Mouse (Mus musculus): ENCODE measurements around the gene Arhgap23. TPM values are rescaled to one million over a fixed set of nuclear protein-coding genes. Genes with fewer than 3 reads are reported as not detected.

Arhgap23 gene
- polyA plus RNA-seq, 1 experiment from 2014 or later = 6.6 TPM

DNA sequence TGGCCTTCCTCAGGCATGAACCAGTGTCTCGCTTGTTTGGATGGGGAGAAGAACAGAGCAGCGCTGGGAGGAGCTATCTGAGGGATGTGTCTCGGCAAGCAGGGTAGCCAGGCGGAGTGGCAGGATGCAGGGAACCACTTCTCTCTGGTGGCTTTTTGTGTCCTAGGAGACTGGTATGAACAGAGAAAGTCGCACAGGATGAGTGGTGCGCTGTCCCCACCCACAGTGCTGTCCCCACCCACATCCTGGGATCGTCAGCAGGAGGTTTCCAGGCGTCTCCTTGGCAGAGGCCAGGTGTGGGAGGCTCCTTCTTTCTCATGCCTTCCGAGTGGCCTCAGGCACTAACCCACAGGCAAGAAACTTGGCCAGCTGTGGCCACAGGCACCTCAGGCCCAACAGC is 87.0 kb downstream of the Arhgap23 start:
- no peak overlapping the region for H3K9ac ChIP-seq
- H3K4me2 ChIP-seq = no peak overlapping the region
- peaks cover 55% of the 10 kb centered on the region for H3K27me3 ChIP-seq
- 40% methylated on average over 9 of the region's 9 CpGs for WGBS
- H3K4me1 ChIP-seq (replicated peaks) = peaks cover 17% of the 10 kb centered on the region
- peaks cover 10% of the 10 kb centered on the region for H3K36me3 ChIP-seq
- no peak overlapping the region for H3K4me3 ChIP-seq
- no peak overlapping the region for H3K27ac ChIP-seq
- ATAC-seq (ENCODE audit: low FRiP score) = no peak
- no peaks in the 10 kb centered on the region for H3K9me3 ChIP-seq

GRCm38 (mm10) chr11:97502846-97503245 is 87.5 kb downstream of the Arhgap23 start:
- no peak overlapping the region for H3K4me3 ChIP-seq
- H3K4me2 ChIP-seq = no peak overlapping the region
- H3K9ac ChIP-seq = no peak overlapping the region
- H3K4me1 ChIP-seq (replicated peaks) = peaks cover 17% of the 10 kb centered on the region
- peaks cover 51% of the 10 kb centered on the region for H3K27me3 ChIP-seq
- 73% methylated on average over 4 of the region's 4 CpGs for whole genome bisulfite sequencing
- no peak overlapping the region for H3K27ac ChIP-seq
- H3K9me3 ChIP-seq = no peaks in the 10 kb centered on the region
- no peak for ATAC-seq (ENCODE audit: low FRiP score)
- peaks cover 5% of the 10 kb centered on the region; the same call in 1 of the 2 replicates for H3K36me3 ChIP-seq

DNA sequence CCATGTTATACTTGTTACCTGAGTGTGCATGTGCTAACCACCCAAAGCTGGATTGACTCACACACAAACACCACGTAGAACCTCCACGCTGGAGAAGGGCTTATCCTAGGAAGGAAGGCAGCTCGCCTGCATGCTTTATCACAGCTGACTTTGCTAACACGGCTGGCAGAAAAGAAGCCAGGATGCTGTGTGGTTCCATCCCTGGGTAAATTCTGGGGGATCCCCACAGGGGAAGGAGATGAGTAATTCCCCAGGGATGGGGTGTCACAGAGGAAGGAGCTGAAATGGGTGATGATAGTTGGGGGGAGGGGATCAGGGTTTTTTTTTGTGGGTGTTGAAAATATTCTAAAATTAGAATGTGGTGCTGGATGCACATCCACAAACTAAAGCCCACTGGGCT is 90.5 kb downstream of the Arhgap23 start:
- Histone ChIP-seq H3K36me3 (no peaks in the 10 kb centered on the region), H3K4me3 (no peak overlapping the region), H3K4me2 (no peak overlapping the region), H3K4me1 (replicated peaks) (peaks cover 19% of the 10 kb centered on the region), H3K27ac (no peak overlapping the region), H3K9me3 (no peaks in the 10 kb centered on the region), H3K27me3 (peaks cover 21% of the 10 kb centered on the region), H3K9ac (no peak overlapping the region)
- 80% methylated on average over 4 of the region's 4 CpGs for WGBS
- no peak for ATAC-seq (ENCODE audit: low FRiP score)

DNA sequence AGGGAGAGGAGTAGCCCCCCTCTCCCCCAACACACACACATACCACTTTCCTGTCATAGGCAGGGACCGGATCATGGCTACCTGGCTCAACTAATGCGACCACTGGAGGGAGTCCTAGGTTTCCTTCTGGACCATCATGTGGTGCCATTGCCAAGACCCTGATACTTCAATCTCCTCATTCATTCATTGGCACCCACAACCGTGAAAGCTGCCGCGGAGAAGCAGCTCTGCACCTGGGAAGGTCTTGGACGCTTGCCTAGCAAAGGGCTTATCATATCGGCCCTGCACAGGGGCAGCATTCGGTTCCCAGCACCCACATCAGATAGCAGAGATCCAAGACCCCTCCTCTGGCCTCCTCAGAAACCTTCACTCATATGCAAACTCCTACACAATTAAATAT is 91.0 kb downstream of the Arhgap23 start:
- Histone ChIP-seq H3K9me3 (no peaks in the 10 kb centered on the region), H3K27ac (no peak overlapping the region), H3K27me3 (peaks cover 16% of the 10 kb centered on the region), H3K4me1 (replicated peaks) (peaks cover 19% of the 10 kb centered on the region), H3K4me2 (no peak overlapping the region), H3K36me3 (no peaks in the 10 kb centered on the region), H3K9ac (no peak overlapping the region), H3K4me3 (no peak overlapping the region)
- WGBS = 55% methylated on average over 8 of the region's 8 CpGs
- no peak for ATAC-seq (ENCODE audit: low FRiP score)

DNA sequence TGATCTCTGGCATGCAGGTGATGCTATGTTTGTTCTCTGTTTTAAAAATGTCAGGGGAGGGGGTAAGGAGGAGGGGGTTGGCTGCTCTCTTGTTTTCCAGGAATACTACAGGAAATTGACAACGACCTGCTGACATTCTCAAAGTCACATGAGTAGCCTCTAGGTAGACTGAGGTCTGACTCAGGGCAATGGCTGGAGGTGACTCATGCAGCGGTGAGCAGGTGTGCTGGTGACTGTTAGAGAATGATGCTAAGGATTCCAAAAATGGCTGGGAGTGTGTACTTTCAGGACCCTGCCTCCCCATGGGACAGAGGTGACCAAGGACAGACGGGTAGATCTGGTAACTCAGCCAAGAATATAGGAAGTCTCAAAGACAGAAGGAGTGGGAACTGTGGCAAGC is 92.9 kb downstream of the Arhgap23 start:
- Histone ChIP-seq H3K27ac (no peak overlapping the region), H3K27me3 (no peaks in the 10 kb centered on the region), H3K9me3 (no peaks in the 10 kb centered on the region), H3K36me3 (no peaks in the 10 kb centered on the region), H3K4me3 (no peak overlapping the region), H3K4me2 (no peak overlapping the region), H3K4me1 (replicated peaks) (peaks cover 23% of the 10 kb centered on the region), H3K9ac (no peak overlapping the region)
- ATAC-seq (ENCODE audit: low FRiP score) = no peak
- 81% methylated on average over 3 of the region's 3 CpGs for WGBS

DNA sequence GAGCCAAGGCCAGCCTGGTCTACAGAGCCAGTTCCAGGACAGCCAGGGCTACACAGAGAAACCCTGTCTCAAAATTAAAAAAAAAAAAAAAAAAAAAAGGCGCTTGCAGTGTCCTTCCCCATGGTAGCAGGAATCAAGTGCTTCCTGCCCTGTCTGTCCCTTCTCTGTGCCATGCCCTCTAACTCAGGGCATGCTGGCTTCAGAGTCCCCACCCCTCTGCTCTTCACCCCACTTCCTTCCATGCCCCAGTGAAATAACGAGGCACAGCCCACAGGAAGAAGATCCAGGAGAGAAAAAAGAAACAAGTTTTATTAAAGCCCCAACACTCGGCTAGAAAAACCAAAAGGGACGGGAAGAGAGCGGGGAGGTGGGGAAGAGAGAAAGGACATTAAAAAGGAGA is 93.7 kb downstream of the Arhgap23 start:
- 53% methylated on average over 5 of the region's 5 CpGs for WGBS

DNA sequence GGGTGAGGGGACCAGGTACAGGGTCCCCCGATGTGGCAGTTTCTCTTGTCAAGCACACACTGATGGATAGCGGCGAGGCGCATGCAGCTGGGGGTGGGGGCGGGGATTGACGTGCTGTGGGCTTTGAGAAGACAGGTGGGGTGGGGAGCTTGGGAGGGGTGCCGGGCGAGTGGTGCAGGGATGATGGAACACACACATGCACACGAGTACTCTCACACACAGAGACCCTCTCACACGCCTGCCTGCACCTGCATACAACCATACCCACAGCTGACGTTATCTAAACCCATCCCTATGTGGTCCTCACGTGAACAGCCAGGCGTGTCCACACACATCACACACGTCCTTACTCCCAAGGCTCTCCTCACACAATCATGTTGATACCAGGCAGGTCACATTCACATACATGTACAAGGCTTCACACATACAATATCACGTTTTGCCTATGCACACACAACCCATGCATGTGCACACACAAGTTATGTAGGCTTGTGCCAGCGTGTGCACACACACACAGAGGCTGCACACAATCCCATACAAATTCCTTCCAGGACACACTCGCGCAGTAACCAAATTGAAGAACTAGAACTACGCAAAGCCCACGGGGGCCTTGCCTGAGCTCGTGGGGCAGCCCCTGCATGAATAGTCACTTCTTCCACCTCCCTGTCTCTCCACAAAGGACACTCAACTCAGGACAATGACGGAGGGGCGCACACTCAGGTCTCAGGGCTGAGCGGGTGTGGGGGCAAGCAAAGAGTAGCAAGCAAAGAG is 94.6 kb downstream of the Arhgap23 start:
- H3K9ac ChIP-seq = peak overlapping the region; percentile 39; the same call in 1 of the 2 replicates
- peaks cover 7% of the 10 kb centered on the region for H3K36me3 ChIP-seq
- H3K9me3 ChIP-seq = no peaks in the 10 kb centered on the region
- H3K4me1 ChIP-seq (replicated peaks) = peaks cover 23% of the 10 kb centered on the region
- ATAC-seq (ENCODE audit: low FRiP score) = peak; percentile 15; the same call in 1 of the 2 replicates
- no peak overlapping the region for H3K4me2 ChIP-seq
- WGBS = 44% methylated on average over 24 of the region's 24 CpGs
- no peaks in the 10 kb centered on the region for H3K27me3 ChIP-seq
- H3K27ac ChIP-seq = peak overlapping the region; percentile 40
- no peak overlapping the region for H3K4me3 ChIP-seq

More for the DNA sequence above, 93.7 kb downstream of the Arhgap23 start:
- H3K9me3 ChIP-seq = no peaks in the 10 kb centered on the region
- H3K4me3 ChIP-seq = no peak overlapping the region
- H3K27me3 ChIP-seq = no peaks in the 10 kb centered on the region
- ATAC-seq (ENCODE audit: low FRiP score) = no peak
- H3K27ac ChIP-seq = no peak overlapping the region; the same call in 1 of the 2 replicates
- H3K4me1 ChIP-seq (replicated peaks) = peaks cover 23% of the 10 kb centered on the region
- no peak overlapping the region for H3K9ac ChIP-seq
- H3K36me3 ChIP-seq = no peaks in the 10 kb centered on the region
- H3K4me2 ChIP-seq = no peak overlapping the region

- Histone ChIP-seq H3K9ac (no peak overlapping the region), H3K4me2 (no peak overlapping the region), H3K36me3 (peaks cover 19% of the 10 kb centered on the region), H3K4me3 (no peak overlapping the region), H3K9me3 (no peaks in the 10 kb centered on the region), H3K27me3 (no peaks in the 10 kb centered on the region), H3K4me1 (replicated peaks) (peaks cover 23% of the 10 kb centered on the region), H3K27ac (peak overlapping the region; percentile 35; the same call in 1 of the 2 replicates)
- ATAC-seq (ENCODE audit: low FRiP score) = no peak
- 23% methylated on average over 10 of the region's 10 CpGs for WGBS
Observed at GRCm38 (mm10) chr11:97510966-97511660, 95.8 kb downstream of the Arhgap23 start.

- H3K27ac ChIP-seq = peak overlapping the region; percentile 30; the same call in 1 of the 2 replicates
- H3K9ac ChIP-seq = 0 out of 2 replicates have a peak overlapping the region, but pooled peaks have one; percentile 2
- H3K4me1 ChIP-seq (replicated peaks) = peaks cover 23% of the 10 kb centered on the region
- H3K36me3 ChIP-seq = peaks cover 26% of the 10 kb centered on the region
- no peak for ATAC-seq (ENCODE audit: low FRiP score)
- no peaks in the 10 kb centered on the region for H3K9me3 ChIP-seq
- H3K27me3 ChIP-seq = no peaks in the 10 kb centered on the region
- WGBS = 38% methylated on average over 13 of the region's 13 CpGs
- no peak overlapping the region for H3K4me3 ChIP-seq
- 0 out of 2 replicates have a peak overlapping the region, but pooled peaks have one; percentile 1 for H3K4me2 ChIP-seq
Observed at GRCm38 (mm10) chr11:97511661-97512369, 96.5 kb downstream of the Arhgap23 start.

DNA sequence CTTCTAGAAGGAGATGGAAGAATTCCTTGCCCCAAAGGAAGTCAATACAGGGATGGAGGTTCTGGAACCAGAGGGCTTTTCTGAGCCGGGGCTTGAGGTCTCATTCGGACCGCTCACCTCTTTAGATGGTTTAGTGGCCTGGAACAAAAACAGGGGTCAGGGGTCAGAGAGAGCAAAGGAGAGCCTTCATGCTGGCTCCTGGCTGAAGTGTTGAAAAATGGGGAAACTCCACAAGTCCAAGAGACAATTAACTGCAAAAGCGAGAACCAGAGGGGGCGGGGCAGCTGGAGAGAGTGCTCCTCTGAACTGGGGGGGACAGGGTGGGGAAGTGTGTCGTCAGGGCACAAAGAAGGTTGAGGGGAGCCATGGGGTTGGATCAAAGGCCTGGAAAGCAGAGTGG is 97.2 kb downstream of the Arhgap23 start:
- H3K9ac ChIP-seq = no peak overlapping the region
- ATAC-seq (ENCODE audit: low FRiP score) = no peak
- 21% methylated on average over 6 of the region's 6 CpGs for WGBS
- H3K4me3 ChIP-seq = no peak overlapping the region
- peaks cover 33% of the 10 kb centered on the region for H3K36me3 ChIP-seq
- H3K27me3 ChIP-seq = no peaks in the 10 kb centered on the region
- peaks cover 23% of the 10 kb centered on the region for H3K4me1 ChIP-seq (replicated peaks)
- 0 out of 2 replicates have a peak overlapping the region, but pooled peaks have one; percentile 4 for H3K4me2 ChIP-seq
- H3K9me3 ChIP-seq = no peaks in the 10 kb centered on the region
- H3K27ac ChIP-seq = no peak overlapping the region

DNA sequence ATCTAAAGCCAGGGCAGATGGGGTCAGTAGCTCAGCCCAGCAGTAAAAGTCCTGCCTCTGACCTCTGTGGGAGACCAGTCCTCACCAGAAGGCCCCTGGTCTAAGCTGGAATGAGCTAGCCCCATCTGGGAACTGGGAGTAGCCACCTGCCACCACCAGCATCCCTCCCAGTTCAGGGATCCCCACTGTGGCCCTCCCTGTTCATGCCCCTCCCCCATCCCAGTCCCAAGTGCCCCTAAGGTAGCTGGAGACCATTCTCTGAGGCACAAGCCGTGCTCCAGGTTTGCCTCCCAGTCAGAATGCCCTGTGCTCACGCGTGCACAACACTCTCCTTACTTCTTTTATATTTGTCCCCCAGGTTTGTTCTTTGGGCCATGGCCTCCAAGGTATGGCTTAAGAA is 97.7 kb downstream of the Arhgap23 start:
- H3K27me3 ChIP-seq = no peaks in the 10 kb centered on the region
- no peak overlapping the region for H3K4me3 ChIP-seq
- no peak for ATAC-seq (ENCODE audit: low FRiP score)
- H3K27ac ChIP-seq = no peak overlapping the region
- 54% methylated on average over 3 of the region's 3 CpGs for WGBS
- H3K4me2 ChIP-seq = no peak overlapping the region
- peaks cover 23% of the 10 kb centered on the region for H3K4me1 ChIP-seq (replicated peaks)
- peaks cover 39% of the 10 kb centered on the region for H3K36me3 ChIP-seq
- no peak overlapping the region for H3K9ac ChIP-seq
- no peaks in the 10 kb centered on the region for H3K9me3 ChIP-seq

GRCm38 (mm10) chr11:97520541-97520940 is 105.2 kb downstream of the Arhgap23 start:
- H3K27me3 ChIP-seq = no peaks in the 10 kb centered on the region
- WGBS = 94% methylated on average over 7 of the region's 7 CpGs

More at GRCm38 (mm10) chr11:97520541-97520940, 105.2 kb downstream of the Arhgap23 start:
- no peak overlapping the region for H3K27ac ChIP-seq
- ATAC-seq (ENCODE audit: low FRiP score) = no peak
- H3K4me2 ChIP-seq = no peak overlapping the region
- H3K4me3 ChIP-seq = no peak overlapping the region
- peaks cover 100% of the 10 kb centered on the region for H3K36me3 ChIP-seq
- no peak overlapping the region for H3K9ac ChIP-seq
- peaks cover 19% of the 10 kb centered on the region for H3K4me1 ChIP-seq (replicated peaks)
- H3K9me3 ChIP-seq = no peaks in the 10 kb centered on the region
